26 mouse cellular contexts compared by ENCODE assay signal in the genomic region with DNA sequence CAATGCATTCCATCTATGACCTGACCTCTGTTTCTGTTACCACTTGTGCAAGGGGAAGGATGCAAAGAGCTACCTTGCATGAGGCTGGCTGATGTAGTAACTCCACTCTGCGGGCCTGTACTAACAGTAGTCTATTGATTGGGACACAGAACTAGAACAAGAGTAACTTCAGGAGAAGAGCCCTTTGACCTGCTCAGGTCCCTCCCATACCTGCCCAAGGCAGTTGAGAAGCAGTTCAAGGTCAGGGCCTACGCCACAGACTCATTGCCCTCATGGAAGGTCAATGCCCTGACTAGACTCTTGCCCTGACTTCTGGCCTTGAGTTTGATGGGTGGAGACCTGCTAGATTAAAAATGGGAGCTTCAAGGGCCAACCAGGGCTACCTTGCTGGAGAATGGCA. TPM values are rescaled to one million over a fixed set of nuclear protein-coding genes. Genes with fewer than 3 reads are reported as not detected.
DNase-seq lines count a peak whose midpoint lies in the region; ATAC-seq and TF ChIP-seq lines count a peak whose summit lies in the region.
"Had no signal": no experiment of that assay in that cellular context is flagged by ENCODE, and none has a peak within 500 bp of the region (broad histone marks: within the 10 kb centered on the region; RNA-seq: fewer than 3 reads in every experiment).

No protein-coding gene starts in this region.

- TF ChIP-seq EP300 in liver, embryonic 14.5 days (IDR thresholded peaks at IDR 0.05; ENCODE audit: low read depth), result no peak

- H3K27me3 ChIP-seq in kidney, embryonic 15.5 days, result no peaks in the 10 kb centered on the region
- peaks cover 7% of the 10 kb centered on the region for H3K27me3 ChIP-seq in liver, embryonic 14.5 days (ENCODE audit: control insufficient read depth, insufficient read depth, low read length)
- H3K27me3 ChIP-seq in hindbrain, embryonic 13.5 days, result peaks cover 41% of the 10 kb centered on the region
- H3K27me3 ChIP-seq in limb, embryonic 10.5 days (ENCODE audit: low read depth, poor library complexity, severe bottlenecking), result peaks cover 37% of the 10 kb centered on the region
- H3K27me3 ChIP-seq: limb, embryonic 15.5 days; stomach, embryonic 15.5 days had no signal

- peaks cover 6% of the 10 kb centered on the region; the same call in 1 of the 2 replicates for H3K36me3 ChIP-seq in kidney, embryonic 15.5 days
- no peaks in the 10 kb centered on the region for H3K36me3 ChIP-seq in liver, embryonic 14.5 days (replicated peaks; ENCODE audit: control insufficient read depth, insufficient read depth, low read depth)
- no peaks in the 10 kb centered on the region for H3K36me3 ChIP-seq in hindbrain, embryonic 13.5 days
- H3K36me3 ChIP-seq in limb, embryonic 10.5 days, result no peaks in the 10 kb centered on the region; the same call in 1 of the 2 replicates
- H3K36me3 ChIP-seq: forebrain, embryonic 15.5 days; midbrain, embryonic 15.5 days; neural tube, embryonic 15.5 days had no signal

- no peak overlapping the region for H3K4me2 ChIP-seq in kidney, embryonic 15.5 days
- no peak overlapping the region for H3K4me2 ChIP-seq in liver, embryonic 14.5 days (ENCODE audit: low read depth)
- no peak overlapping the region for H3K4me2 ChIP-seq in hindbrain, embryonic 13.5 days
- H3K4me2 ChIP-seq: forebrain, embryonic 15.5 days; limb, embryonic 15.5 days; midbrain, embryonic 15.5 days; neural tube, embryonic 15.5 days; stomach, embryonic 15.5 days had no signal

- 0 out of 2 replicates have a peak overlapping the region, but pooled peaks have one; percentile 16 for H3K27ac ChIP-seq in kidney, embryonic 15.5 days
- peak overlapping the region; percentile 80 for H3K27ac ChIP-seq in bone marrow, adult 2 months (ENCODE audit: control insufficient read depth, insufficient read depth, low read depth, low read length, poor library complexity)
- no peak overlapping the region for H3K27ac ChIP-seq in liver, embryonic 14.5 days
- H3K27ac ChIP-seq in hindbrain, embryonic 13.5 days, result no peak overlapping the region
- H3K27ac ChIP-seq in limb, embryonic 10.5 days, result no peak overlapping the region
- H3K27ac ChIP-seq: forebrain, embryonic 15.5 days; kidney, postnatal 0 days; layer of hippocampus, adult 2 months; limb, embryonic 15.5 days; midbrain, embryonic 15.5 days; neural tube, embryonic 15.5 days; stomach, embryonic 15.5 days had no signal

- WGBS in kidney, embryonic 15.5 days, result 83% methylated on average over 2 of the region's 2 CpGs
- WGBS in bone marrow, adult 2 months, result 48% methylated on average over 2 of the region's 2 CpGs
- WGBS in liver, embryonic 14.5 days (ENCODE audit: insufficient replicate concordance), result 64% methylated on average over 2 of the region's 2 CpGs
- WGBS in hindbrain, embryonic 13.5 days, result 95% methylated on average over 2 of the region's 2 CpGs
- 94% methylated on average over 2 of the region's 2 CpGs for WGBS in limb, embryonic 10.5 days

- no peak for TF ChIP-seq POLR2A in bone marrow, adult 2 months (IDR thresholded peaks at IDR 0.05; ENCODE audit: borderline replicate concordance, control insufficient read depth, low read depth, low read length)

- H3K9me3 ChIP-seq in kidney, embryonic 15.5 days (replicated peaks), result no peaks in the 10 kb centered on the region
- no peaks in the 10 kb centered on the region for H3K9me3 ChIP-seq in liver, embryonic 14.5 days (ENCODE audit: control insufficient read depth, low read length)
- H3K9me3 ChIP-seq in hindbrain, embryonic 13.5 days, result no peaks in the 10 kb centered on the region
- no peaks in the 10 kb centered on the region for H3K9me3 ChIP-seq in limb, embryonic 10.5 days (replicated peaks)
- H3K9me3 ChIP-seq: forebrain, embryonic 15.5 days; G1E; limb, embryonic 15.5 days; midbrain, embryonic 15.5 days; neural tube, embryonic 15.5 days; stomach, embryonic 15.5 days had no signal

- peaks cover 50% of the 10 kb centered on the region for H3K4me1 ChIP-seq in kidney, embryonic 15.5 days
- peaks cover 7% of the 10 kb centered on the region for H3K4me1 ChIP-seq in bone marrow, adult 2 months (ENCODE audit: control insufficient read depth, insufficient read depth, low read length)
- H3K4me1 ChIP-seq in liver, embryonic 14.5 days (replicated peaks; ENCODE audit: control insufficient read depth in 2 of 2, insufficient read depth in 2 of 2, low read length in 1 of 2), result peaks cover 0 to 17% of the 10 kb centered on the region in 2 experiments; a peak in 2 of 4 replicates
- H3K4me1 ChIP-seq in hindbrain, embryonic 13.5 days (replicated peaks), result peaks cover 15% of the 10 kb centered on the region
- H3K4me1 ChIP-seq in limb, embryonic 10.5 days, result peaks cover 20% of the 10 kb centered on the region

- TF ChIP-seq CTCF in bone marrow, adult 2 months (IDR thresholded peaks at IDR 0.05; ENCODE audit: control insufficient read depth, insufficient read depth, low read length), result no peak
- TF ChIP-seq CTCF in liver, embryonic 14.5 days (IDR thresholded peaks at IDR 0.05; ENCODE audit: low read depth), result no peak

- DNase-seq in kidney, postnatal 10 days, result no peak
- DNase-seq in liver, embryonic 14.5 days (ENCODE audit: low read depth in 3 of 3, low spot score in 3 of 3), result no peak
- DNase-seq in limb, embryonic 10.5 days (ENCODE audit: low spot score), result no peak
- no peak for DNase-seq in urinary bladder, postnatal 10 days (ENCODE audit: low spot score)
- DNase-seq: cerebellum, postnatal 14 days; gastrocnemius, postnatal 25 days; layer of hippocampus, postnatal 36 days; lung, postnatal 10 days; right cerebral cortex, postnatal 14 days; thymus, adult 18-20 months; thymus, postnatal 4 days had no signal

- ATAC-seq in kidney, embryonic 15.5 days (replicated peaks; ENCODE audit: low FRiP score), result no peak
- peak; percentile 48; the same call in 1 of the 2 replicates for ATAC-seq in liver, embryonic 14.5 days (ENCODE audit: insufficient read depth)
- no peak for ATAC-seq in hindbrain, embryonic 13.5 days (ENCODE audit: low FRiP score)
- ATAC-seq: forebrain, embryonic 15.5 days; inflammation-experienced regulatory T-cells, adult 6 months; midbrain, embryonic 15.5 days had no signal

- no peak overlapping the region for H3K4me3 ChIP-seq in kidney, embryonic 15.5 days (replicated peaks)
- H3K4me3 ChIP-seq in bone marrow, adult 2 months (replicated peaks; ENCODE audit: control insufficient read depth, low read depth, low read length), result no peak overlapping the region
- no peak overlapping the region for H3K4me3 ChIP-seq in liver, embryonic 14.5 days (ENCODE audit: insufficient read depth in 1 of 2, low read depth in 2 of 2, low read length in 2 of 2)
- no peak overlapping the region for H3K4me3 ChIP-seq in hindbrain, embryonic 13.5 days
- no peak overlapping the region for H3K4me3 ChIP-seq in limb, embryonic 10.5 days
- H3K4me3 ChIP-seq: forebrain, embryonic 15.5 days; layer of hippocampus, adult 2 months; limb, embryonic 15.5 days; midbrain, embryonic 15.5 days; neural tube, embryonic 15.5 days; stomach, embryonic 15.5 days had no signal

- no peak overlapping the region for H3K9ac ChIP-seq in kidney, embryonic 15.5 days
- no peak overlapping the region for H3K9ac ChIP-seq in liver, embryonic 14.5 days (replicated peaks)
- no peak overlapping the region for H3K9ac ChIP-seq in hindbrain, embryonic 13.5 days
- H3K9ac ChIP-seq: forebrain, embryonic 15.5 days; limb, embryonic 15.5 days; midbrain, embryonic 15.5 days; neural tube, embryonic 15.5 days; stomach, embryonic 15.5 days had no signal

RNA-seq across cellular contexts. Expression of a gene that starts 3.6 kb away (rescaled TPM):
- 41.7 and 47.7 TPM in 2 replicates for polyA plus RNA-seq in kidney, embryonic 15.5 days (2015; fragmentation: Nextera tagmentation; extraction: Ambion mirVana)
- 10.6 and 32.5 TPM in 2 replicates for polyA plus RNA-seq in bone marrow, adult 2 months (2011; ENCODE audit: insufficient read depth, insufficient read length, low replicate concordance, missing spikeins)
- 27.2 and 29.8 TPM in 2 replicates for polyA plus RNA-seq in liver, embryonic 14.5 days (2012; rRNA removed)
- 31.4 and 32.8 TPM in 2 replicates for polyA plus RNA-seq in liver, embryonic 14.5 days (2014; fragmentation: Nextera tagmentation; extraction: Ambion mirVana)
- polyA plus RNA-seq in hindbrain, embryonic 13.5 days (2015; fragmentation: Nextera tagmentation; extraction: Ambion mirVana), result 6.8 and 7.0 TPM in 2 replicates
- polyA plus RNA-seq in limb, embryonic 10.5 days (2016; fragmentation: Nextera tagmentation; extraction: Ambion mirVana), result 13.2 and 14.5 TPM in 2 replicates

RNA-seq across cellular contexts. Expression of a gene that starts 14.2 kb away (rescaled TPM):
- polyA plus RNA-seq in kidney, embryonic 15.5 days (2015; fragmentation: Nextera tagmentation; extraction: Ambion mirVana), result not detected in 2 replicates
- polyA plus RNA-seq in bone marrow, adult 2 months (2011; ENCODE audit: insufficient read depth, insufficient read length, low replicate concordance, missing spikeins), result not detected in 2 replicates
- polyA plus RNA-seq in liver, embryonic 14.5 days (2012; rRNA removed), result not detected in 2 replicates
- not detected in 2 replicates for polyA plus RNA-seq in liver, embryonic 14.5 days (2014; fragmentation: Nextera tagmentation; extraction: Ambion mirVana)
- polyA plus RNA-seq in hindbrain, embryonic 13.5 days (2015; fragmentation: Nextera tagmentation; extraction: Ambion mirVana), result not detected in 2 replicates
- not detected in 2 replicates for polyA plus RNA-seq in limb, embryonic 10.5 days (2016; fragmentation: Nextera tagmentation; extraction: Ambion mirVana)
- polyA plus RNA-seq: embryonic facial prominence, embryonic 14.5 days; forebrain, embryonic 15.5 days; G1E; heart, embryonic 16.5 days; hindbrain, embryonic 11.5 days; inflammation-experienced regulatory T-cells, adult 6 months; kidney, postnatal 0 days; limb, embryonic 15.5 days; midbrain, embryonic 15.5 days; neural tube, embryonic 15.5 days; stomach, embryonic 15.5 days had no signal

RNA-seq across cellular contexts. Expression of a gene that starts 20.9 kb away (rescaled TPM):
- polyA plus RNA-seq in kidney, embryonic 15.5 days (2015; fragmentation: Nextera tagmentation; extraction: Ambion mirVana), result 218 and 219 TPM in 2 replicates
- polyA plus RNA-seq in bone marrow, adult 2 months (2011; ENCODE audit: insufficient read depth, insufficient read length, low replicate concordance, missing spikeins), result 91.0 and 128 TPM in 2 replicates
- 61.7 and 68.0 TPM in 2 replicates for polyA plus RNA-seq in liver, embryonic 14.5 days (2012; rRNA removed)
- polyA plus RNA-seq in liver, embryonic 14.5 days (2014; fragmentation: Nextera tagmentation; extraction: Ambion mirVana), result 46.8 and 47.6 TPM in 2 replicates
- 72.2 and 78.9 TPM in 2 replicates for polyA plus RNA-seq in hindbrain, embryonic 13.5 days (2015; fragmentation: Nextera tagmentation; extraction: Ambion mirVana)
- 96.5 and 97.2 TPM in 2 replicates for polyA plus RNA-seq in limb, embryonic 10.5 days (2016; fragmentation: Nextera tagmentation; extraction: Ambion mirVana)

RNA-seq across cellular contexts. Expression of a gene that starts 27.6 kb away (rescaled TPM):
- 32.9 and 33.1 TPM in 2 replicates for polyA plus RNA-seq in kidney, embryonic 15.5 days (2015; fragmentation: Nextera tagmentation; extraction: Ambion mirVana)
- polyA plus RNA-seq in bone marrow, adult 2 months (2011; ENCODE audit: insufficient read depth, insufficient read length, low replicate concordance, missing spikeins), result 0.99 and 4.2 TPM in 2 replicates
- polyA plus RNA-seq in liver, embryonic 14.5 days (2012; rRNA removed), result 0.78 and 0.94 TPM in 2 replicates
- 0.70 and 0.78 TPM in 2 replicates for polyA plus RNA-seq in liver, embryonic 14.5 days (2014; fragmentation: Nextera tagmentation; extraction: Ambion mirVana)
- polyA plus RNA-seq in hindbrain, embryonic 13.5 days (2015; fragmentation: Nextera tagmentation; extraction: Ambion mirVana), result 109 and 117 TPM in 2 replicates
- polyA plus RNA-seq in limb, embryonic 10.5 days (2016; fragmentation: Nextera tagmentation; extraction: Ambion mirVana), result 31.3 and 43.3 TPM in 2 replicates
- polyA plus RNA-seq: G1E had no signal

Comparison
In these comparisons a context has a peak if more than half of its experiments do, and no peak if none do; other contexts are left out.
1. H3K27ac ChIP-seq: peak in kidney, embryonic 15.5 days (single experiment) and bone marrow, adult 2 months (single experiment); none in liver, embryonic 14.5 days (single experiment), hindbrain, embryonic 13.5 days (single experiment) and limb, embryonic 10.5 days (single experiment).